Mouse (Mus musculus) neural tube, embryonic 12.5 days (tissue): ENCODE data around the gene Dact1. TPM values are rescaled to one million over a fixed set of nuclear protein-coding genes. Genes with fewer than 3 reads are reported as not detected.

ENCODE experiments used
- polyA plus RNA-seq: library from polyadenylated mRNA; unstranded; fragments of >200 nt; fragmentation: Nextera tagmentation; extraction: Ambion mirVana; gene quantifications from 2 replicates; pipeline ENCODE4 v1.2.1, GENCODE M21; 2016

The Dact1 gene
- polyA plus RNA-seq, 1 experiment from 2014 or later, result 49.2 TPM

Other genes with a start within 250 kb of the Dact1 start
- gene Tomm20l, start 198.5 kb upstream of the Dact1 start, polyA plus RNA-seq, result not detected in 2 replicates
- gene Timm9, start 173.2 kb upstream of the Dact1 start, polyA plus RNA-seq, result 79.4 and 86.6 TPM in 2 replicates
- gene 2700049A03Rik, start 173.0 kb upstream of the Dact1 start, polyA plus RNA-seq, result 15.1 and 16.1 TPM in 2 replicates